Mouse (Mus musculus): ENCODE data around the gene Tm4sf19. TPM values are rescaled to one million over a fixed set of nuclear protein-coding genes. Genes with fewer than 3 reads are reported as not detected.

Tm4sf19 gene
- polyA plus RNA-seq, 1 experiment from 2014 or later: not detected

DNA sequence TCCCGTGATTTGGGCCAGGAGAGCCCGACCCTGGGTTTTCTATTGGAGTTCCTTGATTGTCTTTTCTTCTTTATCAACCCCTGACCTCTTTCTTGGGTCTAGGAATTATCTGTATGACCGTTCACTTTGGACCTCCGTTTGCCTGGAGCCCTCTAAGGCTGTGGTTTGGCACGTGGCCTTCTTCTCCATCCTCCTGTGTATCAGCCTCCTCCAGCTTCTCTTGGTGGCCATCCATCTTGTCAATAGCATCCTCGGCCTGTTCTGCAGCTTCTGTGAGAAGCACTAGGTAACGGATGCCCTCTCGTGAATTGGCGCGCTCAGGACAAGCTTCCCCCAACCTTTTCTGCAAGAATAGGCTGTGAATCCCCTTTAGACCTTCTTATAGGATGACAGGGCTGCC, 7.4 kb downstream of the Tm4sf19 start:
- Histone ChIP-seq H3K4me3 (ENCODE audit: low read depth, low read length) (no peak overlapping the region), H3K4me2 (replicated peaks; ENCODE audit: low read depth) (no peak overlapping the region), H3K9me3 (ENCODE audit: control insufficient read depth, low read length) (no peaks in the 10 kb centered on the region), H3K27me3 (ENCODE audit: control insufficient read depth, insufficient read depth, low read length) (no peaks in the 10 kb centered on the region), H3K36me3 (ENCODE audit: control insufficient read depth, insufficient read depth, low read length) (no peaks in the 10 kb centered on the region), H3K9ac (ENCODE audit: low read length) (no peak overlapping the region), H3K27ac (replicated peaks) (no peak overlapping the region), H3K4me1 (replicated peaks; ENCODE audit: control insufficient read depth, insufficient read depth) (no peaks in the 10 kb centered on the region)
- TF ChIP-seq EP300 (optimal IDR thresholded peaks at IDR 0.05): no peak
- TF ChIP-seq CTCF (IDR thresholded peaks at IDR 0.05; ENCODE audit: low read depth): no peak
- 75% methylated on average over 10 of the region's 10 CpGs for WGBS
- no peak for ATAC-seq (ENCODE audit: low FRiP score, low TSS enrichment)
- no peak for DNase-seq (ENCODE audit: low spot score)

DNA sequence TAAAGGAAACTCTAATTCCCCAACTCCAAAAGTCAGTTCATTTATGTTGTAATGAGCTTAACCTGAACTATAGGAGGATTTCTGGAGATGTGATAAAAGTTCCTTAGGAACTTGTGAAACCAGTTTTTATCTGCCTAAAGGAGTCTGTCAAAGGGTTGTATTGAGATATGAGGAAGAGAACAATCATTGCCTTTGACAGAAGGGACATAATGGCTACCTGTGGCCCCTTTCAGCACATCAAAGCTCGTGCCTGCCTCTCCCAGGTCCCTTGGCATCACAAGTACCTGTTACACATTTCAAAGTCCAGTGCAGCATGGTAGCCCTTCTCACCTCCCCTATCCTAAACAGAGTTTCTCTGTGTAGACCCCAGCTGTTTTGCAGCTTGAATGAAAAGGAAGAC, 17.2 kb downstream of the Tm4sf19 start:
- Histone ChIP-seq H3K4me3 (ENCODE audit: low read depth, low read length) (no peak overlapping the region), H3K36me3 (ENCODE audit: control insufficient read depth, insufficient read depth, low read length) (no peaks in the 10 kb centered on the region), H3K9me3 (ENCODE audit: control insufficient read depth, low read length) (no peaks in the 10 kb centered on the region), H3K4me1 (replicated peaks; ENCODE audit: control insufficient read depth, insufficient read depth) (0 out of 2 replicates have a peak, but pooled peaks cover 3% of the 10 kb centered on the region), H3K9ac (ENCODE audit: low read length) (no peak overlapping the region), H3K27ac (replicated peaks) (no peak overlapping the region), H3K4me2 (replicated peaks; ENCODE audit: low read depth) (no peak overlapping the region), H3K27me3 (ENCODE audit: control insufficient read depth, insufficient read depth, low read length) (no peaks in the 10 kb centered on the region)
- no peak for TF ChIP-seq CTCF (IDR thresholded peaks at IDR 0.05; ENCODE audit: low read depth)
- no peak for TF ChIP-seq EP300 (optimal IDR thresholded peaks at IDR 0.05)
- ATAC-seq (ENCODE audit: low FRiP score, low TSS enrichment) (no peak), DNase-seq (ENCODE audit: low spot score) (no peak)
- WGBS: 13% methylated on average over 1 of the region's 1 CpGs

DNA sequence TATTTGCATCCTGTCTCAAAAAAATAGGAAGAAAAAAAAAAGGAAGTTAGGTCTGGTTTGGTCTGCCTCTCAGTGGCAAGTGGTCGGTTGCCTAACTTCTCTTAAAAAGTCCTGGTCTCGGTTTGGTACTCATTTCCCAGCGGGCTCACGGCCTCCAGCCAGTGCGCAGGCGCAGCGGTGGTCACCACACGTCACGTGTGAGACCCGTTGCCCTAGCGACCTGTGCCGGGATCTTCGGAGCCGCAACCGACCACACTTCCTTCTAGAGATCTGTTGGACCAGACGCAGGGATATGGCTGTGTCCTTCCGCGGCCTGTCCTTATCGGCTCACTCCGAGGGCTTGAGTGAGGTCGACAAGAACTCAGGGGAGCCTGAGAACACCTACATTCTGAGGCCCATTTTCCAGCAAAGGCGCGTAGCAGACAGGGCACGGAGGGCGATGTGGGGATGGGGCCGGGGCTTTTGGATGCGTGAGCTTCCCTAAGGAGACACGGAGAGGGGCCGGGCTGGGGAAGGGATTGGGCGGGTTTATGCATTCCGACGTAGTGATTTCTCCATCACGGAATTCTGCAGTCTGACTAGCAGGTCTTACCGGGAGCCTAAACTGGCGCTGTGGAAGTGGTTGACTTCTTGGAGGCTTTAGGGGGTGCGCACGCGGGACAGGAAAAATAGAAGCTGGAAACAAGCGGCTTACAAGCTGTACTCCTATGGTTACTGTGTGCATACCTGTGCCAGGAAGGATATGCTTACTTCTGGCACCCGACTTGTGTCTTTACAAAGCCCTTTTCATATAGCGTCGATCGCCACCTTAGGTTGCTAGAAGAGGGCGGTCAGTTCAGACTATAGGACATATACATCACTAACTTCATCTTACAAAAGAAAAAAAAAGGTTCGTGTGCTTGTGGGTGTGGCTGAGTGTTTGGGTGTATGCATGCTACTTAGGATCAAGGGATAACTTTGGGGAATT, 19.5 kb downstream of the Tm4sf19 start, which contains the start of gene Tctex1d2:
Gene Tctex1d2 (plus strand): TSS at position 186 of the 967 bp plus-strand sequence.
- Histone ChIP-seq H3K9me3 (ENCODE audit: control insufficient read depth, low read length) (no peaks in the 10 kb centered on the region), H3K4me2 (replicated peaks; ENCODE audit: low read depth) (peak within 1 kb of the TSS; percentile 75), H3K27ac (replicated peaks) (peak within 1 kb of the TSS; percentile 89), H3K4me1 (replicated peaks; ENCODE audit: control insufficient read depth, insufficient read depth) (0 out of 2 replicates have a peak, but pooled peaks cover 3% of the 10 kb centered on the region), H3K4me3 (ENCODE audit: low read depth, low read length) (peak within 1 kb of the TSS; percentile 64), H3K27me3 (ENCODE audit: control insufficient read depth, insufficient read depth, low read length) (no peaks in the 10 kb centered on the region), H3K9ac (ENCODE audit: low read length) (peak within 1 kb of the TSS; percentile 72), H3K36me3 (ENCODE audit: control insufficient read depth, insufficient read depth, low read length) (no peaks in the 10 kb centered on the region)
- DNase-seq (ENCODE audit: low spot score): peak; percentile 94
- TF ChIP-seq CTCF (IDR thresholded peaks at IDR 0.05; ENCODE audit: low read depth) (no peak), EP300 (optimal IDR thresholded peaks at IDR 0.05) (no peak)
- 1% methylated on average over 45 of the region's 45 CpGs for WGBS
- peak; percentile 96 for ATAC-seq (ENCODE audit: low FRiP score, low TSS enrichment)

DNA sequence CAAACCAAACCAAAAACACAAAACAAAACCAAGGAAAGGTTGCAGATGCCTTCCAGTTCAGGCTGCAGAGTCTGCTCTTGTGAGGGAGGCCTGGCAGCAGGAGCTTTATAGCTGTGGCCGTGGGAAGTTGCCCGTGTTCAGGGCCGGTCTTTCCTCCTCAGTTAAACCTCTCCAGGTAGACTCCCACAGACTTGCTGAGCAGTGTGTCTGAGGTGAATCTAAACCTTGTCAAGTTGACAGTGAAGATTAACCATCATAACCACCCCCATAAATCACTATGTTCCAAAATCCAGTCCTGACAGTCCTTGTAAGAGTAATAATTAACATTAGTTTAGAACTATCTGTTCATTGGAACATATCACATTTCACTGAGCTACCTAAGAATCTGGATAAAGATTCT, 27.2 kb downstream of the Tm4sf19 start:
- Histone ChIP-seq H3K27ac (replicated peaks) (no peak overlapping the region), H3K9me3 (ENCODE audit: control insufficient read depth, low read length) (no peaks in the 10 kb centered on the region), H3K36me3 (ENCODE audit: control insufficient read depth, insufficient read depth, low read length) (no peaks in the 10 kb centered on the region), H3K9ac (ENCODE audit: low read length) (no peak overlapping the region), H3K27me3 (ENCODE audit: control insufficient read depth, insufficient read depth, low read length) (no peaks in the 10 kb centered on the region), H3K4me2 (replicated peaks; ENCODE audit: low read depth) (no peak overlapping the region), H3K4me3 (ENCODE audit: low read depth, low read length) (no peak overlapping the region), H3K4me1 (replicated peaks; ENCODE audit: control insufficient read depth, insufficient read depth) (0 out of 2 replicates have a peak, but pooled peaks cover 4% of the 10 kb centered on the region)
- ATAC-seq (ENCODE audit: low FRiP score, low TSS enrichment) (no peak), DNase-seq (ENCODE audit: low spot score) (no peak)
- WGBS: 84% methylated on average over 3 of the region's 3 CpGs
- TF ChIP-seq CTCF (IDR thresholded peaks at IDR 0.05; ENCODE audit: low read depth): no peak
- TF ChIP-seq EP300 (optimal IDR thresholded peaks at IDR 0.05): no peak

DNA sequence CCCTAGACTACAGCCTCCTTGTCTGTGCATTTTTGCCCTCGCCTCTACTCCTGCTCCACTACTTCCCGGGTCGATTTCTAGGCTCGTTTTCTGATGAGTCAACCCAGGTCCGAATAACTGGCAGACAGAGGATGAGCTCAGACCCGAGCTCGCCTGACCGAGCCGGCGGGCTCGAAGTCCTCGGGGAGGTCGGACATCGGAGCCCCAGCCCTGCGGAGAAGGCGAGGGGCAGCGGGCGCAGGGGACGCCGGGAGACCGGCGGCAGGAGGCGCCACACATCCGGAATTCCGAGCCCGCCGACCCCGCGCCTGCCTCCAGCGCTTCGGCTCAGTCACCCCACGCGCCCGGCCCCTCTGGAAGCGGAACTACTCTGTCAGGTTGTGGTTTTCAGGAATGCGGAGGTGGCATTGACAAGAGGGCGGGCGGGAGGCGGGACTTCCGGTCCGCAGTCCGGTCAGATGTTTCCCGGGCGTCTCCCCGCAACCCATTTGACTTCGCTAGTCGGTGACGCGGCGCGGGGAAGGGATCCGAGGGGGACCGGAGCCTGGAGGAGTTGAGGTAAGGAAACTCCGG, 30.3 kb downstream of the Tm4sf19 start, which contains the start of gene Pcyt1a:
Gene Pcyt1a (plus strand): TSS at position 448 of the 573 bp plus-strand sequence.
- H3K4me1 ChIP-seq (replicated peaks; ENCODE audit: control insufficient read depth, insufficient read depth): 0 out of 2 replicates have a peak, but pooled peaks cover 4% of the 10 kb centered on the region
- peak; percentile 56; the same call in 1 of the 2 replicates for TF ChIP-seq CTCF (IDR thresholded peaks at IDR 0.05; ENCODE audit: low read depth)
- peak; percentile 14 for TF ChIP-seq EP300 (optimal IDR thresholded peaks at IDR 0.05)
- H3K4me3 ChIP-seq (ENCODE audit: low read depth, low read length): peak within 1 kb of the TSS; percentile 92
- H3K9me3 ChIP-seq (ENCODE audit: control insufficient read depth, low read length): no peaks in the 10 kb centered on the region
- WGBS: under 1% methylated on average over 54 of the region's 54 CpGs
- H3K4me2 ChIP-seq (replicated peaks; ENCODE audit: low read depth): peak within 1 kb of the TSS; percentile 93
- peak; percentile 97 for ATAC-seq (ENCODE audit: low FRiP score, low TSS enrichment)
- peak; percentile 95 for DNase-seq (ENCODE audit: low spot score)
- H3K27ac ChIP-seq (replicated peaks): peak within 1 kb of the TSS; percentile 90
- H3K36me3 ChIP-seq (ENCODE audit: control insufficient read depth, insufficient read depth, low read length): no peaks in the 10 kb centered on the region
- H3K9ac ChIP-seq (ENCODE audit: low read length): peak within 1 kb of the TSS; percentile 91
- H3K27me3 ChIP-seq (ENCODE audit: control insufficient read depth, insufficient read depth, low read length): no peaks in the 10 kb centered on the region

All from stomach, postnatal 0 days (tissue).